Mouse (Mus musculus) c-Kit-positive CD71-positive TER-119-negative erythroid progenitor cells, embryonic 14.5 days (primary cell): Measurements from ENCODE around the gene Prr12.

Source experiments
- DNase-seq: peaks from one replicate; pipeline ENCODE4 v3.0.0-alpha.2; 2013; ENCODE audit warnings: low read depth

Gene Prr12

GRCm38 (mm10) chr7:44997940-44998428, 54.7 kb downstream of the Prr12 start:
- DNase-seq: no peak

GRCm38 (mm10) chr7:44997231-44997939, 55.3 kb downstream of the Prr12 start, which contains the start of gene Irf3:
Irf3 (plus strand) TSS chr7:44997648.
- DNase-seq: peak; percentile 99

- DNase-seq: no peak
Observed at GRCm38 (mm10) chr7:44996672-44997071, 56.0 kb downstream of the Prr12 start.

- DNase-seq: no peak
Observed at GRCm38 (mm10) chr7:44986879-44987718, 65.6 kb downstream of the Prr12 start.

GRCm38 (mm10) chr7:44986192-44986878, 66.3 kb downstream of the Prr12 start, which contains the start of gene Prmt1:
Prmt1 (minus strand) TSS chr7:44986568.
- DNase-seq: peak; percentile 97

- no peak for DNase-seq
Observed at GRCm38 (mm10) chr7:44985595-44986191, 67.0 kb downstream of the Prr12 start.

- DNase-seq: no peak
Observed at GRCm38 (mm10) chr7:44984833-44985164, 67.9 kb downstream of the Prr12 start.

- DNase-seq: no peak
Observed at GRCm38 (mm10) chr7:44983944-44984832, 68.5 kb downstream of the Prr12 start.

GRCm38 (mm10) chr7:44983085-44983484, 69.6 kb downstream of the Prr12 start:
- peak; percentile 73 for DNase-seq

- DNase-seq: no peak
Observed at GRCm38 (mm10) chr7:44981539-44981938, 71.1 kb downstream of the Prr12 start.

GRCm38 (mm10) chr7:44978300-44978699, 74.4 kb downstream of the Prr12 start:
- no peak for DNase-seq
